Mouse (Mus musculus): ENCODE measurements around the gene Pogz. TPM values are rescaled to one million over a fixed set of nuclear protein-coding genes. Genes with fewer than 3 reads are reported as not detected.

Pogz gene
- polyA plus RNA-seq, 1 experiment from 2014 or later, result 17.1 TPM

- Histone ChIP-seq H3K36me3 (no peaks in the 10 kb centered on the region), H3K4me2 (no peak overlapping the region), H3K4me1 (no peaks in the 10 kb centered on the region), H3K27ac (replicated peaks) (no peak overlapping the region), H3K9me3 (replicated peaks) (no peaks in the 10 kb centered on the region), H3K27me3 (replicated peaks) (no peaks in the 10 kb centered on the region), H3K4me3 (replicated peaks) (no peak overlapping the region), H3K9ac (replicated peaks) (no peak overlapping the region)
- WGBS, result 78% methylated on average over 3 of the region's 3 CpGs
- ATAC-seq (ENCODE audit: low FRiP score), result no peak
These were observed 23.7 kb upstream of the Pogz start for GRCm38 (mm10) chr3:94813651-94814050.

- Histone ChIP-seq H3K4me3 (replicated peaks) (no peak overlapping the region), H3K36me3 (no peaks in the 10 kb centered on the region), H3K4me2 (no peak overlapping the region), H3K27me3 (replicated peaks) (no peaks in the 10 kb centered on the region), H3K27ac (replicated peaks) (no peak overlapping the region), H3K9me3 (replicated peaks) (no peaks in the 10 kb centered on the region), H3K4me1 (no peaks in the 10 kb centered on the region), H3K9ac (replicated peaks) (no peak overlapping the region)
- no peak for ATAC-seq (ENCODE audit: low FRiP score)
- 78% methylated on average over 4 of the region's 4 CpGs for WGBS
These were observed 23.3 kb upstream of the Pogz start for GRCm38 (mm10) chr3:94814063-94814462.

DNA sequence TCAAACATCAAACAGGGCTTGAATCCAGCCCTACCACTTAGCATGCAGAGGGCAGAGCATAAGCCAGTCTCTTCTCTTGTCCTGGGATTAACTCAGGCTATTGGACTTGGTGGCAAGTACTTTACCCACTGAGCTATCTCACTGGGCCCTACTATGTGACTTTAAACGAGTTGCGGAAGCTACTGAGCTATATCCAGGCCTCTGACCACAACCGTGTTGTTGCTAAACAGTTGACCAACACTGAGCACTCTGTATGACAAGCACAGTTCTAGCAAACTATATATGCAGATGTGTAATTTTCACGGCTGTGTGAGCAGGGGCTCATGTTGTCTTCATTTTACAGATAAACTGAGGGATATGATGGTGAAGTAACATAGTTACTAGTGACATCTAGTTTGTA, 22.7 kb upstream of the Pogz start:
- Histone ChIP-seq H3K4me1 (no peaks in the 10 kb centered on the region), H3K4me3 (replicated peaks) (no peak overlapping the region), H3K36me3 (no peaks in the 10 kb centered on the region), H3K9me3 (replicated peaks) (no peaks in the 10 kb centered on the region), H3K4me2 (no peak overlapping the region), H3K27me3 (replicated peaks) (no peaks in the 10 kb centered on the region), H3K9ac (replicated peaks) (no peak overlapping the region), H3K27ac (replicated peaks) (no peak overlapping the region)
- WGBS, result 84% methylated on average over 4 of the region's 4 CpGs
- ATAC-seq (ENCODE audit: low FRiP score), result no peak

- no peak for ATAC-seq (ENCODE audit: low FRiP score)
- H3K27ac ChIP-seq (replicated peaks), result no peak overlapping the region
These were observed 21.8 kb upstream of the Pogz start for GRCm38 (mm10) chr3:94815603-94816002.

GRCm38 (mm10) chr3:94817731-94818130, 19.6 kb upstream of the Pogz start:
- WGBS, result 84% methylated on average over 2 of the region's 2 CpGs
- ATAC-seq (ENCODE audit: low FRiP score), result no peak
- no peaks in the 10 kb centered on the region for H3K36me3 ChIP-seq

More at GRCm38 (mm10) chr3:94815603-94816002, 21.8 kb upstream of the Pogz start:
- Histone ChIP-seq H3K4me1 (no peaks in the 10 kb centered on the region), H3K4me2 (no peak overlapping the region), H3K9me3 (replicated peaks) (no peaks in the 10 kb centered on the region), H3K4me3 (replicated peaks) (no peak overlapping the region), H3K9ac (replicated peaks) (no peak overlapping the region), H3K27me3 (replicated peaks) (no peaks in the 10 kb centered on the region), H3K36me3 (no peaks in the 10 kb centered on the region)

DNA sequence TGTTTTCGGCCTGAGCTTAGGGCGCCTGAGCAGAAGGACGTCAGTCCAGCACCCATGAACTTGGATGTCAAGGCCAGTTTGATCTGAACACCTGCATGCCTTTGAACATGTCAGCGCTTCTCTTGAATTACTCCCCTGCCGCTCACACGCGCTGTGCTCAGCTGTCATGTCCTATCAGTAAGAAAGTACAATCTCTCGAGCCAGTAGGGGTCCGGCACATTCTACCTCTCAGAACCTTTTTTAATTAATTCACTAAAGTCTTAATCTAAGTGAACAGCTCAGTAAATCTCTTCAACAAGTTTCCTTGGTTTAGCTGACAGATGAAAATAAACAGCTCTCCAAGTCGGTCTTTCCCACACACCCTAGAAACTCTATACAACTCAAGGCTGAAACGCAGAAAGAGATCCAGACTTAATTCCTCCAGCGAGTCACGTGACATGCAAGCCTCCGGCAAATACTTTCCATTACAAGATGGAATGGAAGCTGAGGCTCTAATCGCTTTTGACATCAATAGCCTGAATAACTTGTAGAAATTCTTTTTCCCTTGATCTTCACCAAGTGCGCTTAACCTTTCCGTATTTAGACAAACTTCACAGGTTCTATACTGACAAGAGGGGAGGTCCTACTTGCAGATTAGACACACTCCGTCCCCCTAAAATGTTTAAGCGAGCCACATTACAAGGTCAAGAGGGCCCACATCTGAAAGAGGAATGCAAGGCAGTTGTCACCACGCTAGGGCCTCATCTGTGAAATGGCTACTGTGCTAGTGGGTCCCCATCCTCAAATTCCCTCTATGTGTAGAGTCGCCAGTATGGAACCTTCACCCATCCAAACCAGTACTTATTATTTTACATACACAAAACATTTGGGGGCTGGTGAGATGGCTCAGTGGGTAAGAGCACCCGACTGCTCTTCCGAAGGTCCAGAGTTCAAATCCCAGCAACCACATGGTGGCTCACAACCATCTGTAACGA, 17.6 kb upstream of the Pogz start:
- no peak overlapping the region for H3K4me3 ChIP-seq (replicated peaks)
- no peak overlapping the region for H3K4me2 ChIP-seq
- no peaks in the 10 kb centered on the region for H3K9me3 ChIP-seq (replicated peaks)
- H3K27ac ChIP-seq (replicated peaks), result no peak overlapping the region
- peaks cover 5% of the 10 kb centered on the region; the same call in 1 of the 2 replicates for H3K4me1 ChIP-seq
- no peak overlapping the region for H3K9ac ChIP-seq (replicated peaks)
- ATAC-seq (ENCODE audit: low FRiP score), result no peak
- 78% methylated on average over 24 of the region's 24 CpGs for WGBS
- H3K27me3 ChIP-seq (replicated peaks), result no peaks in the 10 kb centered on the region
- no peaks in the 10 kb centered on the region for H3K36me3 ChIP-seq

More at GRCm38 (mm10) chr3:94817731-94818130, 19.6 kb upstream of the Pogz start:
- Histone ChIP-seq H3K4me1 (peaks cover 5% of the 10 kb centered on the region; the same call in 1 of the 2 replicates), H3K27ac (replicated peaks) (no peak overlapping the region), H3K9ac (replicated peaks) (no peak overlapping the region), H3K9me3 (replicated peaks) (no peaks in the 10 kb centered on the region), H3K4me3 (replicated peaks) (no peak overlapping the region), H3K4me2 (no peak overlapping the region), H3K27me3 (replicated peaks) (no peaks in the 10 kb centered on the region)

DNA sequence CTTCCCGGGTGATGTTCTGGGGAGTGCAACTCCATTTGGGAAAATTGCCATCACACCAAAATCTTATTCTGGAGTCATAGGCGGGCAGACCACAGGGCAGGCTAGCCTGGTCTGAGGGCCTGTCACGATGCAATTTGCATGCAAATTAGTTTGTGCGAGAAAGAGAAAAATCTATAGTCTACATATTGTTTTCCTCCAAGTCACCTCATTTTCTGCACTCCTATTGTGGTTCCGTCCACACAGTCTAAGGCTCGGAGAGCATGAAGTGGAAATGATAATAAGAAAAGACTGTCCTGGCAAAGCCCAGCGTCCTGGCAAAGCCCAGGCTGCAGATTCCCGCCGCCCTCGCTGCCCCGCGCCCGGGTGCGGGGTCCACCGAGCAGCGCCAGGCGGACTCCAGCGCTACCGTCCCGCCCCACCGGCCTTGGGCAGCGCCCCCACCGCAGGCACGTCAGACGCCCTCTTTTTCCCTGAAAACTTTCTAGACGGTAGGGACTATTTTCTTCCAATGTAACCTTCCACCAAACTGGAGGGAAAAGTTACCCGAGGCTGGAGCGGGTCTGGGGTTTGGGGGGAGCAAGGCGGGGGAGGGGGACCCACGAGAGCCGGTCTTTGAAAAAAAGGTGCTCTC, 16.2 kb upstream of the Pogz start:
- ATAC-seq (ENCODE audit: low FRiP score), result peak; percentile 65
- peak overlapping the region; percentile 74 for H3K4me2 ChIP-seq
- H3K27me3 ChIP-seq (replicated peaks), result no peaks in the 10 kb centered on the region
- no peaks in the 10 kb centered on the region for H3K36me3 ChIP-seq
- H3K9me3 ChIP-seq (replicated peaks), result no peaks in the 10 kb centered on the region
- H3K4me1 ChIP-seq, result peaks cover 5% of the 10 kb centered on the region; the same call in 1 of the 2 replicates
- peak overlapping the region; percentile 89 for H3K27ac ChIP-seq (replicated peaks)
- WGBS, result 1% methylated on average over 31 of the region's 31 CpGs
- H3K9ac ChIP-seq (replicated peaks), result peak overlapping the region; percentile 74
- peak overlapping the region; percentile 65 for H3K4me3 ChIP-seq (replicated peaks)

DNA sequence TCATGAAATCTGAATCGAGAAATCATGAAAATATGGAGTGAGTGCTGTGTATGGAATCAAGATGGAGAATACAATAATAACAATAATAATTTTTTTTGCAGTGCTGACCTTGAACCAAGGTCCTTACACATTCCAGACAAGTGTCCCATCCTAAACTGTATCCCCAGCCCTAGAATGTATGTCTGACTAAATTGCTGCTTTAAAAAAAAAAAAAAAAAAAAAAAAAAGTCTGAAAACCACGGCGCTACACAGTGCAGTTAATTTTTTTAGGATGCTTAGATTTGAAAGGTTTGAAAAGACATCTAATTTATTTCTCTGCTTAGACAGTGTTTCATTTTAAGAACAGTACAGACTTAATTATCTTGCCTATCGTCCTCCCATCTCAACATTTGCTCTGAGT, 15.3 kb upstream of the Pogz start:
- H3K4me1 ChIP-seq, result peaks cover 5% of the 10 kb centered on the region; the same call in 1 of the 2 replicates
- 59% methylated on average over 4 of the region's 4 CpGs for WGBS
- ATAC-seq (ENCODE audit: low FRiP score), result peak; percentile 16; the same call in 1 of the 2 replicates
- peak overlapping the region; percentile 89 for H3K27ac ChIP-seq (replicated peaks)
- no peaks in the 10 kb centered on the region for H3K36me3 ChIP-seq
- peak overlapping the region; percentile 65 for H3K4me3 ChIP-seq (replicated peaks)
- no peaks in the 10 kb centered on the region for H3K9me3 ChIP-seq (replicated peaks)
- peak overlapping the region; percentile 74 for H3K9ac ChIP-seq (replicated peaks)
- H3K4me2 ChIP-seq, result peak overlapping the region; percentile 74
- H3K27me3 ChIP-seq (replicated peaks), result no peaks in the 10 kb centered on the region

DNA sequence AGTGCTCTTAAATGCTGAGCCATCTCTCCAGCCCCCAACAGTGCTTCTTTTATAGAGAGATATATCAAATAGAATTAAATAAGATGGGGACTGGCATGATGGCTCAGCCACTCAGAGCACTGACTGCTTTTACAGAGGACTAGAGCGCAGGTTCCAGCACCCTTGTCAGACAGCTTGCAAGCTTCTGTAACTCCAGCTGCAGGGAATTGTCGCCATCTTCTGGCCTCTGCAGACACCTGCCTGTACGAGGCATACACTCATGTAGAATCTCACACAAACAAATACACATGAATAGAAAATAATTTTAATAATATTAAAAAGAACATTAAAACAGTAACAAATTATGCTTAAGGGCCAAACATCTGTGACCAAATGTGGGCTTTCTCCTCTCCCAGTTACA, 13.3 kb upstream of the Pogz start:
- no peak for ATAC-seq (ENCODE audit: low FRiP score)
- no peak overlapping the region for H3K27ac ChIP-seq (replicated peaks)
- WGBS, result 75% methylated on average over 3 of the region's 3 CpGs
- no peak overlapping the region for H3K9ac ChIP-seq (replicated peaks)
- no peaks in the 10 kb centered on the region for H3K36me3 ChIP-seq
- H3K4me3 ChIP-seq (replicated peaks), result no peak overlapping the region
- H3K9me3 ChIP-seq (replicated peaks), result no peaks in the 10 kb centered on the region
- H3K27me3 ChIP-seq (replicated peaks), result no peaks in the 10 kb centered on the region
- no peak overlapping the region for H3K4me2 ChIP-seq
- peaks cover 5% of the 10 kb centered on the region; the same call in 1 of the 2 replicates for H3K4me1 ChIP-seq

- no peak overlapping the region for H3K9ac ChIP-seq (replicated peaks)
- H3K36me3 ChIP-seq, result no peaks in the 10 kb centered on the region
- no peaks in the 10 kb centered on the region for H3K27me3 ChIP-seq (replicated peaks)
- H3K4me3 ChIP-seq (replicated peaks), result no peak overlapping the region
- no peaks in the 10 kb centered on the region for H3K9me3 ChIP-seq (replicated peaks)
- WGBS, result 34% methylated on average over 9 of the region's 9 CpGs
- H3K27ac ChIP-seq (replicated peaks), result no peak overlapping the region
- H3K4me2 ChIP-seq, result no peak overlapping the region
- peaks cover 5% of the 10 kb centered on the region; the same call in 1 of the 2 replicates for H3K4me1 ChIP-seq
- ATAC-seq (ENCODE audit: low FRiP score), result no peak
These were observed 5.3 kb upstream of the Pogz start for GRCm38 (mm10) chr3:94832100-94832499.

GRCm38 (mm10) chr3:94832701-94833100, 4.7 kb upstream of the Pogz start:
- Histone ChIP-seq H3K27ac (replicated peaks) (no peak overlapping the region), H3K36me3 (no peaks in the 10 kb centered on the region), H3K4me2 (no peak overlapping the region), H3K9ac (replicated peaks) (no peak overlapping the region), H3K4me3 (replicated peaks) (no peak overlapping the region), H3K4me1 (peaks cover 5% of the 10 kb centered on the region; the same call in 1 of the 2 replicates), H3K9me3 (replicated peaks) (no peaks in the 10 kb centered on the region), H3K27me3 (replicated peaks) (no peaks in the 10 kb centered on the region)
- 82% methylated on average over 5 of the region's 5 CpGs for WGBS
- no peak for ATAC-seq (ENCODE audit: low FRiP score)

DNA sequence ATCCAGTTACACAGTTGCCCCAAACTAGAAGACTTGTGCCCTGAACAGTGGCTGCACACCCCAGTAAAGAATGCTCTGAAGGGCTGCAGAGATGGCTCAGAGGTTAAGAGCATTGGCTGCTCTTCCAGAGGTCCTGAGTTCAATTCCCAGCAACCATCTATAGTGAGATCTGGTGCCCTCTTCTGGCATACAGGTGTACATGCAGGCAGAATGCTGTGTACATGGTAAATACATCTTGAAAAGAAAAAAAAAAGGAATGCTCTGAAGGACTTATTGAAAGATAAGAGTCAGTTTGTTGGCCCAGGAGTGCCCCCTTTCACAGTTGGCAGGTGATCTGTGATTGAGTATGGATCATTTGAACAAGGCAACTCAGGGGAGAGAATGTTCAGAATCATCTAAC, 4.0 kb upstream of the Pogz start:
- no peaks in the 10 kb centered on the region for H3K27me3 ChIP-seq (replicated peaks)
- no peaks in the 10 kb centered on the region for H3K9me3 ChIP-seq (replicated peaks)
- H3K4me1 ChIP-seq, result peaks cover 5% of the 10 kb centered on the region; the same call in 1 of the 2 replicates
- ATAC-seq (ENCODE audit: low FRiP score), result no peak
- H3K4me2 ChIP-seq, result no peak overlapping the region
- no peaks in the 10 kb centered on the region for H3K36me3 ChIP-seq
- no peak overlapping the region for H3K9ac ChIP-seq (replicated peaks)
- no peak overlapping the region for H3K4me3 ChIP-seq (replicated peaks)
- no peak overlapping the region for H3K27ac ChIP-seq (replicated peaks)

Measured in neural tube, embryonic 15.5 days (tissue).